Mouse (Mus musculus): ENCODE data around the gene 4931428L18Rik.
"Not testable (repeated sequence)": the region's sequence is repeated elsewhere in the genome, so short reads cannot be mapped to it uniquely, and the experiment has no call there.

The 4931428L18Rik gene

GRCm38 (mm10) chr1:31058861-31059351 lies 163.6 kb downstream of the 4931428L18Rik start:
- no peak for DNase-seq (ENCODE audit: low spot score)

GRCm38 (mm10) chr1:31058196-31058595 lies 164.3 kb downstream of the 4931428L18Rik start:
- DNase-seq (ENCODE audit: low spot score): no peak

GRCm38 (mm10) chr1:31051370-31051921 lies 171.0 kb downstream of the 4931428L18Rik start:
- no peak for DNase-seq (ENCODE audit: low spot score)

- DNase-seq (ENCODE audit: low spot score): no peak
Measured at GRCm38 (mm10) chr1:31049954-31050652, 172.4 kb downstream of the 4931428L18Rik start.

GRCm38 (mm10) chr1:31043208-31043607 lies 179.3 kb downstream of the 4931428L18Rik start:
- no peak for DNase-seq (ENCODE audit: low spot score)

- no peak for DNase-seq (ENCODE audit: low spot score)
Measured at GRCm38 (mm10) chr1:31042793-31043192, 179.7 kb downstream of the 4931428L18Rik start.

DNA sequence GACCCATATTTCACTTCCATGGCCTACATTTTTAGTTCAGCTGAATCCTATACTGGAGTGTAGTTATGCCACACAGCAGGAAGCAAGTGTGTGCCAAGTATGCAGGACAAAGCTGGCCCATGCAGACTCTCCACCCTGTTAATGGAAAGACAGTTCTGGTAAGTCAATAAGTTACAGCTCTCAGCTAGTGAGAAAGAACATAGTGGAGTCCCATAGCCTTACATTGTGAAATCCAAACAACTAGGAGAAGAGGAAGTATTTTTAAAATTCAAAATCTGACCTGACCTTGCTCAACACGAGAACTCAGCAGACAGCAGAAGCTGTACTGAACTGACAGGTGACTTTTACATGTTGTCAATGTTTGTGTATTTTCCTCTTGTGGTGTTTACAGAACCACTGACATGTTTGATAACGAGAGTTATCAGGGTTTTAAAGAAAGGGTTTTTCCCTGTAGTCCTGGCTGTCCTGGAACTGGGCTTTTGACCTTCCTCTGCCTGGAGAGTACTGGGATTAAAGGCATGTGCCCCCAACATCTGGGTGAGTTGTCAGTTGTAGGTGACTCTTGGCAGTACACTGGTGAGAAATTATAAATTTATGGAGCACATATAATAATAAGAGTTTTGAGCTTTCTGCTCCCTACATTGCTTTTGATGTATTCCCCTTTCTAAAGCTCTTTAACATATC lies 188.5 kb downstream of the 4931428L18Rik start:
- DNase-seq (ENCODE audit: low spot score): no peak

GRCm38 (mm10) chr1:31032351-31032750 lies 190.1 kb downstream of the 4931428L18Rik start:
- no peak for DNase-seq (ENCODE audit: low spot score)

GRCm38 (mm10) chr1:31023173-31023572 lies 199.3 kb downstream of the 4931428L18Rik start:
- no peak for DNase-seq (ENCODE audit: low spot score)

GRCm38 (mm10) chr1:31019283-31019682 lies 203.2 kb downstream of the 4931428L18Rik start:
- no peak for DNase-seq (ENCODE audit: low spot score)

DNA sequence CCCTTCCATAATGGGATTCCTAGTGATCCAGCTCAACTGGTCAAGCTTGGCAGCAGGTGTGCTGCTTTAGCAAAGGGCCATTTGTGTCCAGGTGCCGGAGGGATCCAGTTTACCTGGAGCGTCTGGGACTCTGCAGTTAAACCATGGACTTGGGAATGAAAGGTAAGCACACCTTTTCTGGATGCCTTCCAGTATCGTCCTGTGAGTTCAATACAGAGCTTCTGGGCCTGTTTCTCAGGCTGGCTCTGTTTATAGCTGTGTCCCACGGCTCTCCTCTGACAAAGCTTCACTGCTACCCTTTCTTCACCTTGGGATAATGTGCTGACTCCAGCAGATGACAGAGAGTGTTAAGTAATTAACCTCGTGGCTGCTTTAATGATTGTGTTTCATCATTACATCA lies 205.1 kb downstream of the 4931428L18Rik start:
- DNase-seq (ENCODE audit: low spot score): no peak

GRCm38 (mm10) chr1:31016068-31016467 lies 206.4 kb downstream of the 4931428L18Rik start:
- no peak for DNase-seq (ENCODE audit: low spot score)

- DNase-seq (ENCODE audit: low spot score): no peak
Measured at GRCm38 (mm10) chr1:31015261-31015660, 207.2 kb downstream of the 4931428L18Rik start.

DNA sequence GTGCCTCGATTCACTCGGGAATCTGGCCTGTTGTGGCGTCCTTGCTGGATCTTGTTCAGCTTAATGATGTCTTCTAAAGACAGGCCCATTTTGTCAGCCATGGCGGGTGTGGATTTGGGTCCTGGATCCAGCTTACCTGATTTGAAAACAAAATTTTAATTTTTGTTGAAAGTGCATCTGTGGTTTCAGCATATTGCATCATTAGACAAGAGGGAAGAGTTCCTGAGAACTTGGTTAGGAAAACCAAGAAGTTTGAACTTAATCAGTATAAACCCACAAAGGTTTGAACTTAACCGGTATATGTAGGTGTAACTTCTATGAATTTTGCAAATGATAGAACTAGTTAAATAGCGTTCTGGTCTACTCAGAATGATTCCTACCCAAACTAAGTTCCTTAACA lies 244.6 kb downstream of the 4931428L18Rik start, which contains the start of gene AC153137.1:
Gene AC153137.1, minus strand, starts transcription at position 101 of the 400 bp plus-strand sequence.
- DNase-seq (ENCODE audit: low spot score): not testable (repeated sequence)

DNA sequence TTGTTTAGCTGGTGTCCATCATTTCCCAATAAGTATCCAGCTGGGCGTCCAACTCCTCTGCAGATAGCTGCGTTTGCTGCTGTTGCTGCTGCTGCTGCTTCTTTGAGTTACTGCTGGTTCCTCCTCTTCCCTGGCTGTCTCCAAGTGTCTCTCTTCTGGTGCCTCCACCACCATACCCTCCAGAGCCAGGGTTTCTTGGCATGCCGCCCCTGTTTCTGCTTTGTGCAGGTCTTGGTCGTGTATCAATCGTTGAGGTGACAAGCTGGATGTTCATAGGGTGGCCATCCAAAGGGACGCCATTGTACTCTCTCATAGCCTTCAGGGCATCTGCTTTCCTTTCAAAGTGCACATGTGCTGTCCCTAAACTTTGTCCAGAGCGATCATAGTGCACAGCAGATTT lies 245.2 kb downstream of the 4931428L18Rik start:
- DNase-seq (ENCODE audit: low spot score): not testable (repeated sequence)

- no peak for DNase-seq (ENCODE audit: low spot score)
Measured at GRCm38 (mm10) chr1:30951795-30952194, 270.7 kb downstream of the 4931428L18Rik start.

DNA sequence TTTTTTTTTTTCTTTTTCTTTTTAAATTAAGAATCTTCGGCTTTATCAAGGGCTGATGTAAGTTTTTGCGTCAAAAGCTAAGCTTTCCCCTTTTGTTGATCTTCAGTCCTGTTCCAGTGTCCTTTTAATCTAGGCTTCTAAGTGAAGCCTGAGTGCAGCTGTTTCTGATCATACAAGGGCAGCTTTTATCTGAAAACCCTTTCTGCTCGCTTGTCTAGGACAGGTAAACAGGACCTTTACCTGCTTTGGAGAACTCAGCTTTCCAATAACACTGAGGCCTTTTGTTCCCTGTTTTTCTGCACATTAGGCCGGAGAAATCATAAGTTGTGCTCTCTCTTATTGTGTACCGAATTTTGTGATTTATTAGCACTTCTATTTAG lies 272.0 kb downstream of the 4931428L18Rik start:
- DNase-seq (ENCODE audit: low spot score): no peak

DNA sequence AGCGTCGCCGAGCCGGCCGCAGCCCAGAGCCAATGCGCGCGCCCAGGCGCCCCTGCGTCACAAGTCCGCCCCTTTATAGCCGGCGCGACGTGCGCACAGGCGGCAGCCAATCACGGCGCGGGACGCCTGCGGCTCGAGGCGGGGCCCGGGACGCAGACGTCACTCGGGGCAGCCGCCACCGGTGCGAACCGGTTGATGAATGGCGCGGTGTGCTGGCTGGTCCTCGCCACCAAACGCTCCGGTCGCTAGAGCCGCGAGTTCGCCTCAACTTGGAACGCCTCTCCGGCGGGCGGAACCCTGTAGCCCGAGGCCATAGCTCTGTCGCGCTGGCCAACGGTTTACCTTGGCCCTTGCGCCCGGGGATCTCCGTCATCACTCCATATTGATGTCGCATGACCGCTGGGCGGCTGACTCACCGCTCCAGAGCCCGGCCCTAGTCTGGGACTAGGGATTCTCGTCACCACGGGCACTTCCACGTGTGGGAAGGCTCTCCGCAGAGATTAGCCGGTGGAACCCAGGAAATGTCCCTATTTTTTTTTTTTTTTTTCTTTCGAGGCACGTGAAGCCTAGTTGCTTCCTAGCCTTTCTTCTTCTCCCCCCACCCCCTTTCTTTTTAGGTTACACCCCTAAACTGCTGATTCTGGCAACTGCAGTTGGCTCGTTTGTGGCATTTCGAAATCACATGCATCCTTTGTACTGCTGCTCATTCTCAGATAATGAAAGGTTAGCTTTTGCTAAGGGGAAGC lies 272.6 kb downstream of the 4931428L18Rik start:
- peak; percentile 94 for DNase-seq (ENCODE audit: low spot score)

DNA sequence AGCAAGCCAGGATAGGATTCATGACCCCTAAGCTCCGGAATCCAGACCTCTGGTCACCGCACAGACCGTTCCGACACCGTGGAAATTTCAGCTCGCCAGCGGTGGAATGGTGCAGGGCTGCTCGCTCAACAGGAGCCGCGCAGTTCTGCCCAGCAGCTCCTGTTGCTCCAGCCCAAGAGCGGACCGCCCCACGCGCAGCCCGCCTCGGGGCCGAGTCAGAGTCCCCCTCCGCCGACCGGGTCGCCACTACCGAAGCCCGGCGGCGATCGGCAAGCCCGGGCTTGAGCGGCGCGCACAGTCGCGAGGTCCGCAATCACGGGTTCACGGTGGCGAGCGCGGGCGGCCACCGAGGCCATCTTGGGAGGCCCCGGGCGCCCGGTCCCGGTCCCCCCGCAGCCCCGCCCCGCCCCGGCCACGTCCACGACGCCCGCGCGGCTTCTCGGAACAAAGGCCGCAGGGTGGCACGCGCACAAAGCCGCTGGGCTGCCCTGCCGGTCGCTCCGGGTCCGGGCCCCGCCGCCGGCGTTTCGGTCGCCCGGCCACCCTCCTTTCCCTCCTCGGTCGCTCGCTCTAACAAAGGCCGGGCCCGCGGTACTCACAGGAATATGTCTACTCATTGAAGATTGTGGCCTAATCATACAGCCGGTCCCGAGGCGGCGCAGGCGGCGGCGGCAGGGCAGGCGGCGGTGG lies 273.4 kb downstream of the 4931428L18Rik start:
- peak; percentile 33 for DNase-seq (ENCODE audit: low spot score)

GRCm38 (mm10) chr1:30948361-30948949 lies 274.0 kb downstream of the 4931428L18Rik start:
- DNase-seq (ENCODE audit: low spot score): no peak

Measured in ovary, postnatal 14 days (tissue).